Mouse (Mus musculus) A20 (cell line): Measurements from ENCODE around the gene Slc27a1.

Experiments
- DNase-seq: peaks from one replicate; pipeline ENCODE4 v3.0.0-alpha.2; 2011; ENCODE audit warnings: low read depth, low spot score

The Slc27a1 gene

DNA sequence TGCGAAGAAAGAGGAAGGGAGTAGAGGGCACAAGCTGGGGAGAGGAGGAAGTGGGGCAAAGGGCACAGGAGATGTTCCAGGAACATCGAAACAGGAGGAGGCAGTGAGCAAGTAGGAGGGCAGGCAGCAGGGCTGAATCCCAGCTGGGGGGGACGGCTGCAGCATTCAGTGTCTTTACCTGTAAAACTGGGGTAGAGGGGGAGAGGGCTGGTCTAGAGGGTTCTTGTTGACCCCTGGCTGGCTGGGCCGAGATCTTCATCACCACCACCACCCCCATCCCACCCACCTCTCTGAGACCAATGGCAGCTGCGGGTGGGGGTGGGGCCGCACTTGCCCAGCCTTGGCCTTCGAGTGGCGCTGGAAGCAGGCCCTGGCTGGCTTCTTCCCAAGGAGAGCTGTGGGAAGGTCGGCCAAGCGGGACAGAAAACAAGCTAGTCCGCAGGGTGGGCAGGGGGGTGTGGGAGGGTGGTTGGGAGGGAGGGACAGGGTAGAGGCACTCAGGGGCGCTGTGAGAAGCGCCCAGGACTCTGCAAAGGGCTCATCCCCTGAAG is at the start of gene Slc27a1:
TSS of gene Slc27a1 (plus strand) at position 496 of the 551 bp plus-strand sequence.
- no peak for DNase-seq

DNA sequence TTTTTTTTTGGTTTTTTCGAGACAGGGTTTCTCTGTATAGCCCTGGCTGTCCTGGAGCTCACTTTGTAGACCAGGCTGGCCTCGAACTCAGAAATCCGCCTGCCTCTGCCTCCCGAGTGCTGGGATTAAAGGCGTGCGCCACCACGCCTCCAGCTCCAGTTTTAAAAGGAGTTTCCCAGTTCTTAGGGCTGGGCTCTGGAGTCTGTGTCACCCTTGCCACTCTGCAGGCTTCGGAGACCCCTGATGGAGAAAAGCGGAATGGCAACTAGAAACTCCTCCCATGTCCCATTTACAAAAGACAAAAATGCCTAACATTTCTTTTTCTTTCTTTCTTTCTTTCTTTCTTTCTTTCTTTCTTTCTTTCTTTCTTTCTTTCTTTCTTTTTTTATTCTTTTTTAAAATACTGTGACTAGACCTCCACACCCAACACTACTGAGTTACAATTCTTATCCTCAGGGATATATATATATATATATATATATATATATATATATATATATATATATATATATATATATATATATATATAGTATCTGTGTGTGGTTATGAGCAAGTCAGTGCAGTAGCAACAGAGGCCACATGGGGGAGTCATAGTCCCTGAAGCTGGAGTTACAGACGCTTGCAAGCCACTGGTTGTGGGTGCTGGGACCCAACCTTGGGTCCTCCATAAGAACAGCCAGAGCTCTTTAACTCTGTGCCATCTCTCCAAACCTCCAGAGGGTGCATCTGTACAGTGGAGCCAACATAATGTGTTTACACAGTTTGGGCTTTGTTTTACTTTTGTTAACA is 49.5 kb upstream of the Slc27a1 start:
- peak; percentile 58 for DNase-seq

DNA sequence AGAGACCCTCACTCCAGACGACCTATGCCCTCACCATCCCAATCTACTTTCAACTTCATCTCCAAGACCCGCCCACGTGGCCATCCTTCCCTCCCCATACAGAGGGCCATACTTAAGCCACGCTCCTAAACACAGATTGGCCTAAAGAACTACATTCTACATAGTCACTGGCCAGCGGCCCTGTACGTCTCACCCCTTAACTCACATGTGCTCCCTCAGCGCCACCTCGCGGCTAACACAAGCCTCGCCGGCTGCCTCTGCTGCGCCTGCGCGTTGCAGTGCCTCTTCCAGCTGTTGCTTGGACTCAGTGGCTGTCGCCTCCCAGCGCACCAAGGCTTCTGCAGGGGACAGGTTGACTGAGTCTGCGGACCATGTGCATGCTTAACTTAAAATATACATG is 47.0 kb upstream of the Slc27a1 start:
- peak; percentile 94 for DNase-seq

DNA sequence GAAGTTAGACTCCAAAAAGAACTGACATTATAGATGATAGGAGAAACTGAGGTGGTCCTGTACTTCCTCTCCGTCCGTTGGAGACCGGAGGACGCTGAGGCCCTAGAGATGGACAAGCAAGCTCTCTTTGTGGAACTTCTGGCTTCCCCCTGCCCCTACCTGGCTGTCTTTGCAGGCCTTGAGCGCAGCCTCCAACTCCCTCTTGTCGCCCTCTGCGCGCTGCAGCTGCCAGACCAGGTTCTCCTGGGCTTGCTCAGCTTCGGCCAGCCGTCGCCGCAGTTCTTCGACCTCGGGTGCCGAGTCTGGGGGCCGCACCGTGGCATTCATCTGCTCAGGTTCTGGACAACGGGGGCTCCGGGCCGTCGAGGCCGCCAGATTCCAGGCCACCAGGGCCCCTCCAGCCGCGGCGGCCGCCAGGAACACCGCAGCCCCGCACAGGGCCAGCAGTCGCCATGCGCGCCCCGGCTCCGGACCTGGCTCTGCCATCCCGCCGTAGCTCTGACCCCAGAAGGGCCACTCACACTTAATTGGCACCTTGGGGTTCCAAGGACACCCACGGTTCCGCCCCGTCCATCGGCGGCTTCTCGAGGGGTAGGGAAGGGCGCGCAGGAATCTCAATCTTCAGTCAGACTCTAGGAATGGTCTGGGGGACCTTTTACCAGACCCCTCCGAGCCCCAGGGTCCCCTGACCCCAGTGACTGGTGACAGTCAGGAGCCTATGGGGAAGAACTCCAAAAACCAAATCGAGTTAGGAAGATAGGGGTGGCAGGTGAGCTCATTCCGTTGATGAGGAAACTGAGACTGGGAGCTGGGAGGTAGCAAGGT is 43.2 kb upstream of the Slc27a1 start, which contains the start of gene Ccdc194:
TSS of gene Ccdc194 (minus strand) at position 486 of the 825 bp plus-strand sequence.
- DNase-seq = no peak

DNA sequence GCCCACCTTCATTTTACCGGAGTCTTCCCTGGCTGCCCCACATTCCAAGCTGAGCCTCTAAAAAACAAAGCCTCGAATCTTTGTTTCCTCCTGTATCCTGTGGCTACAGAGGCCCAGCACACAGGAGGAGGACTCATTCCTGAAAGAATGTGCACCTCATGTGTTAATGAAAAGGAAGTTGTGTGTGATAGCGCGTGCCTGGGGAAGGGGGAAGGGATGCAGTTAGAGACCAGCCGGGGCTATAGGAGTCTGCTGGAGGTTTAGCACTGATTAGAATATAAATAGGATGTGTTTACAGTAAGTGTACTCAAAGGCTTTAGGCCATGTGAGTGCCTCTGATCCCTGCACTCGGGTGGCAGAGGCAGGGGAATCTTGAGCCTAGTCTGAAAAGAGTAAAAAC is 42.4 kb upstream of the Slc27a1 start:
- no peak for DNase-seq

DNA sequence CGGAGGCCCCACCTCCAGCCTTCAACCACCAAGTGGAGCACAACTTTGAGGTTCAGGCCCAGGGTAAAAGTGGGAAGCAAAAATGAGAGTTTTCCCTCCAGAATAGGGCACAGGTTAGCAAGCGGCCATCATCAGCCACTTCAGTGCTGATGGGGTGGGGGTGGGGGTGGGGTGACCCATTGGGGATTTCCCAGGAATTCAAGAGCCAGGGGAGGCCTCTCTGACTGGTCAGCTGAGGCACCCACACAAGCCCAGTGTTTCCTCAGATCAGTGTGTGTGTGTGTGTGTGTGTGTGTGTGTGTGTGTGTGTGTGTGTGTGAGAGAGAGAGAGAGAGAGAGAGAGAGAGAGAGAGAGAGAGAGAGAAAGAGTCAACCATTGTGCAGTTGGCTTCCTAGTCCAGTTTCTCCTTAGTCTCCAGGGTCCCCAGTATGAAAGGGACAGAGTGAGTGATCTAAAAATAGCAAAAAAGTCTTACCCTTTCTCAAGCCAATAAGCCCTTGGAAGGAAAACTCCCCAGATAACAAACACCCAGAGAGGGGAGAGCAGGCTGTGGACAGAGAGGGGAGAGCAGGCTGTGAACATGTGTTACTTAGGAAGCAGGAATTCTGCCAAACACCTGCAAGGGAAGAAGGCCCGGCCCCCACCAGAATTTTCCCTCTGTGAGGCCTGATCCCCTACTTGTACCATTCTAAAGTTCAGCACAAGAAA is 41.4 kb upstream of the Slc27a1 start:
- no peak for DNase-seq

DNA sequence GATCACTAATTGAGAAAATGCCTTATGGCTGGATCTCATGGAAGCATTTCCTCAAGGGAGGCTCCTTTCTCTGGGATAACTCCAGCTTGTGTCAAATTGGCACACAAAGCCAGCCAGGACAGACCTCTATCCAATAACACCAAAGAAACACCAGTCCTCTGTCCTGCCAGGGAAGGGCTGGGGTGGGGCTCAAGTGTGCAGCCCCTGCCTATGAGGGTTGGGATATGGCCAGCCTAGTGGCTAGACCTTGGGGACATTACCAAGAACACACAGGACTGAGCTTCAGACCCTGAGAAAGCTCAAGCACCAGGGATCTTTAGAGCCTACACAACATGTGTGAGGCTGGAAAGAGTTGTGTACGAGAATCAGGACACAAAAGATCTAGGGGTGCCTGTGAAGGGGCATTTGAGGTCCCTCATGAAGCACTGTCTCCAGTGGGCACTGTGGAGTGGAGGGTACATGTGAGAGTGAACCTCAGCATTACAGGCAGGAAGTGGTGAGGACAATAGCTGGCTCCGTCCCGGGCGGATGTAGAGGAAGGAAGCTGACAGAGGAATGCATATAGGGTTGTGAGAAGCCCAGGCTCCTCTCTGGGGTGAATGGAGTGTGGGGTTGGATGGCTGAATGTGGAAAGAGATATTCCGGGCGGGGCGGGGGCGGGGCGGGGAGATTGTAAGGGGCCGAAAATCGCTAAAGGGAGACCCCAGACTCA is 40.2 kb upstream of the Slc27a1 start:
- DNase-seq = no peak

DNA sequence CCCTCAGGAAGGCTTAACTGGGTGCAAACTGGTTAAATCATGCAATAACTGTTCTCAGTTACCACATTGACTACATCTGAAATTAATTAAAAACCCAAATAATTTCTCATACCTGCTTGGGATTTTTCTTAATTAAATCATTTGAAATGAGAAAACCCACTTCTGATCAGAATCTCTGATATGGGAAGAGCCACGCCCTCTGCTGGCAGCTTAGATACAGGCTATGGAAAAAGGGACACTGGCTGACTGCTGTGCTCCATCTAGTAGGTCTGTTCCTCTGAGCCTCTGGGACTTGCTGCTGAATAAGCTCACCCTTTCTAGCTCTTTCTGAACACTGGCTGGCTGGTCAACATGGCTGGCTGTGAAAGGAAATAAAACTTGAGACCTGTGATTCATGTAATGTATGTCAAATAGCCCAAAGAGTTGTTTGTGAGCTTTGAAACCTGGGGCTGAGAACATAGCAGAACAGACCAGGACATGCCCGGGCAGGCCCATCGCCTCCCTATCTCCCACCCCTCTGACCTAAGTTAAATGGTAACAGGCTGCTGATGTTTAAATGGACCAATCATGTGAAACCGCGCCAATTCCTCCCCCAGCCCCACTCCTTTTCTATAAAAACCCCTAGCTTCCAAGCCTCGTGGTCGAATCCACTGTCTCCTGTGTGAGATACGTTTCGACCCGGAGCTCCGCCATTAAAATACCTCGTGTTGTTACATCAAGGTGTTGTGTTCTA is 37.8 kb upstream of the Slc27a1 start:
- DNase-seq = peak; percentile 81

DNA sequence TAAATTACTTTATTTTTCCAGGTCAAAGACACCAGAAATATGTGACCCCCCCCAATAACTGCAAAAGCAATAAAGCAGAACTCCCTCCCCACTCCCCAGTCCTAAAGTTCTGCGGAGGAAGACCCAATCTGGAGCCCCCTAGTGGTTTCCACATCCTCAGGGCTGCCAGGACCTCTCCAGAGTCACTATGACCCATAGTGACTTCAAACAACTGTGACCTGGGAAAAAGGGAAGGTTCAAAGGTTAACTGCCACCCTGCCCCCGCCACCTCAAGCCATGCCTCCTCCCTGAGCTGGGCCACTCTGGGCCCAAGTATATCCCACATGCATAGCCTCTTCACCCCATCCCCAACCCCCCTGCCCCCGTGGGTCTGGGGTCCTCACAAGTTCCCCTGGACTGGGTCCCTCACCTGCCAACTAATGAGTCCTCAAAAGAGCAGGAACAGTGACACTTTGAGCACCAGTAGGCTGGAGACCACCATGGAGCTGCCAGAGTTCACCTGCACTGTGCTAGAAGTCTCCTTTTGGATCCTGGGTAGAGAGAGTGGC is 34.3 kb upstream of the Slc27a1 start:
- DNase-seq = no peak

DNA sequence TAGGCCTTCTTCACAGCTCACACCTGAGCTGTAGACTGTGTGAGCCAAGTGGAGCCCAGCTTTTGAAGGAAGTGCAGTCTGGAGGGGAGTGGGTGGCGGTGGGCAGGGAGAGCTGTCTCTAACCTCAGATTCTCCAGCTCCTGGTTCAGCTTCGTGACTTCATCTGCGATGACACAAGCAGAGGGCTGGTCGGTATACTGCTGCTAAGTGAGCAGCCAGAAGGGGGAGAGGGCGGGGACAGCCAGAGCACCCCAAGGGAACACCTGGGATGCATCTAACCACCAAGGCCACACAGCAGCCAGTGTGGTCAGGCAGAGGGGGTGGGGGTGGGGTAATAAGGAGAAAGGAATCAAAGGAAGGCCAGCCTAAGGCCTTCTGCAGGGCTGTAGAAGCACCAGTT is 33.0 kb upstream of the Slc27a1 start:
- peak; percentile 72 for DNase-seq

DNA sequence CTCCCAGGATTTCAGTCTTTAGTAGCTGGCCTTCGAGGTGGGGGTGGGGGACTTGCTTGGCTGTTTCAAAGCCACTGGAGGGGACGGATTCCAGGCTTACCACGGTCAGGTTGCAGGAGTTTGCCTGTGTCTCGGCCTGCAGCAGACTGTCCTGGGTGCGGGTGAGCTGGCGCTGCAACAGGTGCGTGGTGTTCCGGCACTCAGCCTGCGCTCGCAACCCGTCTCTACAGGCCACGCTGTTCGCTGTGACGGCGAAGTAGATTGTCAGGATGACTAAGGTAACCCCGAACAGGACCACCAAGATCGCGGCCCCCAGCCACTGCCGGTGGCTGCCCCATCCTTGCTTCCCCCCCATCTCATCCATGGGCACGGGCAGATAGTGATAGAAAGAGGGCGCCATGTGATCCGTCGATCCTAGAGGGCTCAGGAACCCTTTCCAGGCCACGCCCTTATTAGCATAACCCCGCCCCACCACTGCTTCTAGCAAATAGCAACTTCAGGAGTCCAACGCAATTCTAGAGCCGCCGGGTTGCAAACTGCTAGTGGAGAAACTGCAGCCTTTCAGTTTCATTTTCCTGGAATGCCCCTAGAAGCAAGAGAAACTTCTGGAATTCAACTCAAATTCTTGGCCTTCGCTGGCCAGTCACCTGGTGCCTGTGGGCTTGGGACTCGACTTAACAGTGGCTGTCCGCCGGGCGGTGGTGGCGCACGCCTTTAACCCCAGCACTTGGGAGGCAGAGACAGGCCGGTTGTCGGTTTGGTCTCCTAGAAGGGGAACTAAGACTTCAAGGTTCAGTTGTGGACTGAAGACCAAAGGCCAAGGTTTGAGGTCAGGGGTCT is 31.4 kb upstream of the Slc27a1 start, which contains the start of gene Bst2:
TSS of gene Bst2 (minus strand) at position 429 of the 840 bp plus-strand sequence.
- peak; percentile 97 for DNase-seq

DNA sequence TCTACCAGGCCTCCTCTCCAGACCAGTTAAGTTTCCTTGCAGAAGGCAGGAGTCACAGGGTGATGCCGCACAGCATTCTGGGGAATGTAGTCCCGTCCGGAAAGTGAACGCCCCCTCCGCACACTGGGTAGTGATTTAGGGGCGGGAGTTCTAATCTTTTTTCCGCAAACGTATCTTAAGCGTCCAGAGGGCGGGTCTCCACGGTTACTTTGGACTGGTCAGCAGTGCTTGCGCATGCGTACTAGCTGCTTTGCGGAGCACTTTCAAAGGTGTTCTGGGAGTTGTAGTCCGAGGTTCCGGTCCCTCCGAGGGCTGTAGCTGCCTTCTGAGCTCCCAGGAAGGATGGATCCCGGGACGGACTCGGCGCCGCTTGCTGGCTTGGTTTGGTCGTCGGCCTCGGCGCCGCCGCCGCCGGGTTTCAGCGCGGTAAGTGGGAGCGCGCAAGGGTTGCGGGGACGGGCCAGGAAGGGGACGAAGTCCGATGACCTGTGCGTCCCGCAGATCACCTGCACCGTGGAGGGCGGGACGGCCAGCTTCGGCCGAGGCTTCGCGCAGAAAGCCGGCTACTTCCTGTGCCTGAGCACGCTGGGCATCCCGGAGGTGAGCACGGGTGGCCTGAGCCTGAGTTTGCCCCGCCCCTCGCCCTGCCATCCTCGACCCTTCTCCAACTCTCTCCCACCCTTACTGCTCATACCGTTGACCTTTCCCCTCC is 25.9 kb upstream of the Slc27a1 start, which contains the start of gene Mvb12a:
TSS of gene Mvb12a (plus strand) at position 291 of the 712 bp plus-strand sequence.
- DNase-seq = peak; percentile 99

DNA sequence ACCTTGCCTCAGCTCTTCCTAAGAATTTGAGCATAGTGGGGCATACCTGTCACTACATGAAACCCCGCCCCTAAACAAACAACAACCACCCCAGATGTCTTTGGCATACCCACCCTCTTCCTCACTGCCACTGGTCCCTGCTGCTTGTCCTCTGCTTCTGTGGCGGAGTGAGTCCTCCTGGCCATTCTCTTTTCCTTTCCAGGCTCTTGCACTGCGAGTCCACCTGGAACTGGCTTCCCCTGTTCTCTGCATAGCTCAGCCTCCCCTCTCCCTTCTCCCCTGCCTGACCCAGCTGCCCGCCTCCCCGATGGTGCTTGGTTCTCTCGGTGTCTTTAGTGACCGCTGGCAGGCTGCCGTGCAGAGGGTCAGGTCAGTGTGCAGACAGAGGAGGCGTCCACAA is 24.9 kb upstream of the Slc27a1 start:
- no peak for DNase-seq

DNA sequence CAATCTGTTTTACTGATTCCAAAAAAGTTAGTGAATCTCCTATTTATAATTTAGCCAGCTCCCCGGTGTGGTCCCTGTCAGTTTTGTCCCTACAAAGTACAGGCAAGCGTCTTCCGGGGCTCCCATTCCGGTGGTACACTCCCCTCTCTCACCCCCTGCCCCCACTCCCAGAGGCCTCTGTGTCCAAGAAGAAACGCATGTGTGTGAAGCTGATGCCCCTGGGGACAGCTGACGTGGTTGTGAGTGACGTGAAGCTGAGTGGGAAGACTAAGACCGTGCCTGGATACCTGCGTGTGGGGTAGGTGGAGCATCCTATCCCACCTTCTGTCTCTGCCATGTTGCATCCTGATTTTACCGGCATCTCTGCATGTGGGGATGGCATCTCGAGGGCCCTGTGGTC is 23.6 kb upstream of the Slc27a1 start:
- no peak for DNase-seq

DNA sequence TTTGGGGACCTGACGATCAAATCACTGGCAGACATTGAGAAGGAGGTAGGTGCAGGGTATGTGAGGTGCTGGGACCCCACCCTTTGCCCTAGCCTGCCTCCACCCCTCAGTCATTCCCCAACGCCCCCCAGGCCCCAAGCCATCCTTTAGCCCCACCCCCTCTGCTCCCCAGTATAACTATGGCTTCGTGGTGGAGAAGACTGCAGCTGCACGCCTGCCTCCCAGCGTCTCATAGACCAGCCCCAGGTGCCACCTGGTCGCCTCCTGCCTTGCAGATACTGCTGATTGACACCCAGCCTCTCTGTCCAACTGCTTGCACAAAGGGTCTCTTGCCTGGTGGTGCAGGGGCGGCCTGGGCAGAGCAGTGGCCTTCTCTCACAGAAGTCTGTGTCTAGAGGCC is 21.1 kb upstream of the Slc27a1 start:
- DNase-seq = no peak

DNA sequence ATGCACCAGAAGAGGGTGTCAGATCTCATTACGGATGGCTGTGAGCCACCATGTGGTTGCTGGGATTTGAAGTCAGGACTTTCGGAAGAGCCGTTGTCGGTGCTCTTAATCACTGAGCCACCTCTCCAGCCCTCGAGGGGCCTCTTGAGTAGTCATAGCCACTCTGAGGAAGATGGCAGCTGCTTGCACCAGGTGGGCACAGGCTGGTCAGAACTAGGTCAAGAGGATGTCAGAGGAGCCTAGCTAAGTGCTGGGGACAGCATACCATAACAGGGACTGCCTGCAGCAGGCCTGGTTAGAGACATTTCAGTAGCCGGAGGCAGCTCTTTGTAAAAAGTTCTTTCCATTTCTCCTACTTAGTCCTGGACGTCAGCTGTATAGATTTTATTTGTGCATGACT is 17.9 kb upstream of the Slc27a1 start:
- DNase-seq = no peak

DNA sequence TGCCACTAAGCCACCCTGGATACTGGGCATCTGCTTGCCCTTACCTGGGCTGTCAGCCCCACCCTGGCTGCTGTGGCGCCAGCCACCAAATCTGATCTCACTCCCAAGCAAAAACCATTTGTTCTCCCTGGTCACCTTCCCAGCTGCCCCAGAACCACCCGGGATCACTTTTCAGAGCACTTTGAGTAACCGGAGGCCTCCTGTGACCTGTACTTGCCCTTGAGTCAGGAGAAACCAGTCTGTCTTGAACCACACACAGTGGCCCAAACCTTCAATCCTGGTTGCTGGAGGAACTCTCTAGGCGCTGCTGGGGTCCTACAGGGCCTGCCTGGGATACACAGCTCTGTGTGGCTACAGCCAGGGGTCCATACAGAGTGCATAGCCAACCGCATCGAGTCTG is 15.9 kb upstream of the Slc27a1 start:
- no peak for DNase-seq

DNA sequence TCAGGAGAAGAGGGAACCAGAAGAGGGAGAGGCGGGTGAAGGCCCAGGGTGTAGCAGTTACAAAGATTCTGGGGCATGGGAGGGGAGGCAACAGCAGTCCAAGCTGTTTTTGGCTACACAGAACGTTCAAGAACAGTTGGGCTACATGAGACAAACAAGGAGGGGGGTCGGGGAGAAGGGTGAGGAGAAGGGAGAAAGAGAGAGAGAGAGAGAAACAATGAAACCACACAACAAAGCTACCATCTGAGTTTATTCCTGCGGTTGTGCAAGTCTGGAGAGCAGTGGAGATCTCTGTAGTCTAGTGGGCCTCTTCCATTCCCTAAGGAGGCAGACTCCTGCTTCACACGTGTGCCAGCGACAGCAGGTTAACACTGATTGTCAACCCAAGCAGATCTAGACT is 14.7 kb upstream of the Slc27a1 start:
- no peak for DNase-seq
